Mouse (Mus musculus): Measurements from ENCODE around the gene Rtca.

- no peak for TF ChIP-seq CTCF (IDR thresholded peaks at IDR 0.05; ENCODE audit: borderline replicate concordance, insufficient read depth, low read depth, low read length)
- no peak for TF ChIP-seq POLR2A (IDR thresholded peaks at IDR 0.05; ENCODE audit: borderline replicate concordance, insufficient read depth, low read length)
Measured at GRCm38 (mm10) chr3:116530826-116531225, 22.8 kb upstream of the Rtca start.

Measured in cerebellum, adult 2 months (tissue).